Mouse (Mus musculus) lung, postnatal 14 days (tissue): ENCODE measurements around the gene Stra6.

ENCODE experiments used
- DNase-seq: peaks from one replicate; pipeline ENCODE4 v3.0.0; 2021

The Stra6 gene

GRCm38 (mm10) chr9:58063531-58063930 lies at the start of gene Stra6:
Gene Stra6 (plus strand): TSS chr9:58063788.
- DNase-seq: no peak

GRCm38 (mm10) chr9:58014393-58015160 lies 49.0 kb upstream of the Stra6 start:
- no peak for DNase-seq

- DNase-seq: no peak
Measured at GRCm38 (mm10) chr9:58015856-58016255, 47.7 kb upstream of the Stra6 start.

- DNase-seq: no peak
Measured at GRCm38 (mm10) chr9:58016962-58017361, 46.6 kb upstream of the Stra6 start.

GRCm38 (mm10) chr9:58018385-58018784 lies 45.2 kb upstream of the Stra6 start:
- DNase-seq: no peak

- DNase-seq: no peak
Measured at GRCm38 (mm10) chr9:58025995-58026394, 37.6 kb upstream of the Stra6 start.

- DNase-seq: no peak
Measured at GRCm38 (mm10) chr9:58027426-58028180, 36.0 kb upstream of the Stra6 start.

GRCm38 (mm10) chr9:58028841-58029240 lies 34.7 kb upstream of the Stra6 start:
- no peak for DNase-seq

- DNase-seq: no peak
Measured at GRCm38 (mm10) chr9:58029635-58030034, 34.0 kb upstream of the Stra6 start.

- no peak for DNase-seq
Measured at GRCm38 (mm10) chr9:58031895-58032294, 31.7 kb upstream of the Stra6 start.

GRCm38 (mm10) chr9:58035519-58035918 lies 28.1 kb upstream of the Stra6 start:
- DNase-seq: no peak

GRCm38 (mm10) chr9:58035951-58036698 lies 27.5 kb upstream of the Stra6 start:
- no peak for DNase-seq

GRCm38 (mm10) chr9:58036961-58037360 lies 26.6 kb upstream of the Stra6 start:
- no peak for DNase-seq

GRCm38 (mm10) chr9:58038500-58039168 lies 25.0 kb upstream of the Stra6 start:
- DNase-seq: peak; percentile 75

GRCm38 (mm10) chr9:58040977-58041376 lies 22.6 kb upstream of the Stra6 start:
- no peak for DNase-seq

GRCm38 (mm10) chr9:58042391-58042790 lies 21.2 kb upstream of the Stra6 start:
- no peak for DNase-seq

- no peak for DNase-seq
Measured at GRCm38 (mm10) chr9:58043496-58044017, 20.0 kb upstream of the Stra6 start.

GRCm38 (mm10) chr9:58044828-58045227 lies 18.8 kb upstream of the Stra6 start:
- DNase-seq: no peak

- no peak for DNase-seq
Measured at GRCm38 (mm10) chr9:58045646-58046045, 17.9 kb upstream of the Stra6 start.

- DNase-seq: no peak
Measured at GRCm38 (mm10) chr9:58047061-58047460, 16.5 kb upstream of the Stra6 start.

- DNase-seq: no peak
Measured at GRCm38 (mm10) chr9:58048621-58049020, 15.0 kb upstream of the Stra6 start.

- no peak for DNase-seq
Measured at GRCm38 (mm10) chr9:58049186-58049585, 14.4 kb upstream of the Stra6 start.

GRCm38 (mm10) chr9:58049861-58050260 lies 13.7 kb upstream of the Stra6 start:
- no peak for DNase-seq
